Mouse (Mus musculus): ENCODE results near the gene Ctnna3. TPM values are rescaled to one million over a fixed set of nuclear protein-coding genes. Genes with fewer than 3 reads are reported as not detected.

The Ctnna3 gene
- polyA plus RNA-seq, 1 experiment, result 0.01 TPM

DNA sequence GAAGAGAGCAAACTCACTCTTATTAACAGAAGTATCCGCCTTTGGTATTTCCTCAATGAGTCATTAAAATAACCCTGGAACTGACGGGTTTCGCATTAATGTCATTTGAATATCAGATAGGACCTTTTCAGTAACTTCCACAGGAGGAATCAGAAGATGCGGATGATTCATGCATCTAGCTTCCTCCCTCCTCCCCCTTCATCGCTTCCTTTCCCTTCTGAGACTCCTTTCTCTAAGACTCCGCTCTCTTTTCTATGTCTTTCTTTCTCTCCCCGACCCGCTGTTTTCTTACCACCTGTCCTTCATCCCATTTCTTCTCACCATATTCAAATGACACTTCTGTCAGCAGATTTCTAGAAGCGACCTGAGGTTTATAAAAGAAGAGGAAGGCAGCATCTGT is 572.1 kb downstream of the Ctnna3 start:
- no peak overlapping the region for H3ac ChIP-seq (ENCODE audit: control insufficient read depth, insufficient read length, low read depth)
- TF ChIP-seq USF1 (IDR thresholded peaks at IDR 0.05; ENCODE audit: low read depth) (no peak), MYOD1 (IDR thresholded peaks at IDR 0.05; ENCODE audit: control insufficient read depth, insufficient read length, low read depth) (no peak), CEBPB (IDR thresholded peaks at IDR 0.05; ENCODE audit: low read depth) (no peak), MYOG (IDR thresholded peaks at IDR 0.05; ENCODE audit: control insufficient read depth, extremely low read depth, insufficient read length) (no peak), CTCF (IDR thresholded peaks at IDR 0.05; ENCODE audit: control insufficient read depth, insufficient read depth, insufficient read length) (no peak), FOSL1 (IDR thresholded peaks at IDR 0.05; ENCODE audit: insufficient read depth, low read length, poor library complexity, severe bottlenecking) (no peak), MAX (IDR thresholded peaks at IDR 0.05) (no peak)
- H3K36me3 ChIP-seq (ENCODE audit: control insufficient read depth, insufficient read depth), result no peaks in the 10 kb centered on the region
- H3K79me3 ChIP-seq (ENCODE audit: low read depth), result no peaks in the 10 kb centered on the region
- H3K27me3 ChIP-seq (ENCODE audit: control insufficient read depth, insufficient read depth, insufficient read length), result no peaks in the 10 kb centered on the region
- no peak overlapping the region for H3K4me3 ChIP-seq (ENCODE audit: insufficient read depth, poor library complexity, severe bottlenecking)
- no peaks in the 10 kb centered on the region for H3K79me2 ChIP-seq (ENCODE audit: control insufficient read depth, insufficient read depth)

GRCm38 (mm10) chr10:64020347-64020746 is 590.4 kb downstream of the Ctnna3 start:
- H3K79me3 ChIP-seq (ENCODE audit: low read depth), result no peaks in the 10 kb centered on the region
- no peaks in the 10 kb centered on the region for H3K79me2 ChIP-seq (ENCODE audit: control insufficient read depth, insufficient read depth)
- H3K27me3 ChIP-seq (ENCODE audit: control insufficient read depth, insufficient read depth, insufficient read length), result no peaks in the 10 kb centered on the region
- no peak overlapping the region for H3K4me3 ChIP-seq (ENCODE audit: insufficient read depth, poor library complexity, severe bottlenecking)
- H3ac ChIP-seq (ENCODE audit: control insufficient read depth, insufficient read length, low read depth), result no peak overlapping the region
- no peak for TF ChIP-seq MYOD1 (IDR thresholded peaks at IDR 0.05; ENCODE audit: control insufficient read depth, insufficient read length, low read depth)
- TF ChIP-seq MYOG (IDR thresholded peaks at IDR 0.05; ENCODE audit: control insufficient read depth, extremely low read depth, insufficient read length), result no peak
- no peak for TF ChIP-seq FOSL1 (IDR thresholded peaks at IDR 0.05; ENCODE audit: insufficient read depth, low read length, poor library complexity, severe bottlenecking)
- TF ChIP-seq CTCF (IDR thresholded peaks at IDR 0.05; ENCODE audit: control insufficient read depth, insufficient read depth, insufficient read length), result no peak
- TF ChIP-seq MAX (IDR thresholded peaks at IDR 0.05), result no peak
- TF ChIP-seq USF1 (IDR thresholded peaks at IDR 0.05; ENCODE audit: low read depth), result no peak
- TF ChIP-seq CEBPB (IDR thresholded peaks at IDR 0.05; ENCODE audit: low read depth), result no peak
- H3K36me3 ChIP-seq (ENCODE audit: control insufficient read depth, insufficient read depth), result no peaks in the 10 kb centered on the region

DNA sequence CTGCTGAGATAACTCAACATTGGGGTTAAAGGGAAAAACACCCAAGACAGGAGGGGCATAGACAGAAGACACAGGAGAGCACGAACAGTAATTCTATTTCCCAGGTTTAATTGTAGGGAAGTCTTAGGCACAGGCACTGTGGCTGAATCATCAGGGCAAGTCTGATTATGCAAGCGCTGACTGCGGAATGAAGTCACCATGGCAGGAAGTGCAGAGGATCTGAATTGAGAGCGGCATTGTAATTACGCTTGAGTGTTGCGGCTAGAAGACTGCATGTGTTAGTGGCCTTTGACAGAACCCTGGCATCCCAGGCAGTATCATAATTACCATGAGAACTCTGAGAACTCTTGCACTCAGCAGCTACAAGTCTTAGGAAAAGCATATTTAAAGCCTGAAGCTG is 593.4 kb downstream of the Ctnna3 start:
- TF ChIP-seq CEBPB (IDR thresholded peaks at IDR 0.05; ENCODE audit: low read depth) (peak; percentile 91), MYOD1 (IDR thresholded peaks at IDR 0.05; ENCODE audit: control insufficient read depth, insufficient read length, low read depth) (no peak)
- Histone ChIP-seq H3K79me3 (ENCODE audit: low read depth) (no peaks in the 10 kb centered on the region), H3K36me3 (ENCODE audit: control insufficient read depth, insufficient read depth) (no peaks in the 10 kb centered on the region), H3K4me3 (ENCODE audit: insufficient read depth, poor library complexity, severe bottlenecking) (no peak overlapping the region), H3ac (ENCODE audit: control insufficient read depth, insufficient read length, low read depth) (no peak overlapping the region), H3K79me2 (ENCODE audit: control insufficient read depth, insufficient read depth) (no peaks in the 10 kb centered on the region), H3K27me3 (ENCODE audit: control insufficient read depth, insufficient read depth, insufficient read length) (no peaks in the 10 kb centered on the region)

GRCm38 (mm10) chr10:64030901-64031300 is 601.0 kb downstream of the Ctnna3 start:
- no peak overlapping the region for H3K4me3 ChIP-seq (ENCODE audit: insufficient read depth, poor library complexity, severe bottlenecking)
- H3ac ChIP-seq (ENCODE audit: control insufficient read depth, insufficient read length, low read depth), result no peak overlapping the region
- no peaks in the 10 kb centered on the region for H3K36me3 ChIP-seq (ENCODE audit: control insufficient read depth, insufficient read depth)
- no peaks in the 10 kb centered on the region for H3K27me3 ChIP-seq (ENCODE audit: control insufficient read depth, insufficient read depth, insufficient read length)
- H3K79me2 ChIP-seq (ENCODE audit: control insufficient read depth, insufficient read depth), result no peaks in the 10 kb centered on the region
- no peaks in the 10 kb centered on the region for H3K79me3 ChIP-seq (ENCODE audit: low read depth)
- TF ChIP-seq USF1 (IDR thresholded peaks at IDR 0.05; ENCODE audit: low read depth), result no peak
- no peak for TF ChIP-seq CEBPB (IDR thresholded peaks at IDR 0.05; ENCODE audit: low read depth)
- TF ChIP-seq CTCF (IDR thresholded peaks at IDR 0.05; ENCODE audit: control insufficient read depth, insufficient read depth, insufficient read length), result no peak
- no peak for TF ChIP-seq FOSL1 (IDR thresholded peaks at IDR 0.05; ENCODE audit: insufficient read depth, low read length, poor library complexity, severe bottlenecking)
- TF ChIP-seq MAX (IDR thresholded peaks at IDR 0.05), result no peak
- no peak for TF ChIP-seq MYOD1 (IDR thresholded peaks at IDR 0.05; ENCODE audit: control insufficient read depth, insufficient read length, low read depth)
- TF ChIP-seq MYOG (IDR thresholded peaks at IDR 0.05; ENCODE audit: control insufficient read depth, extremely low read depth, insufficient read length), result no peak

DNA sequence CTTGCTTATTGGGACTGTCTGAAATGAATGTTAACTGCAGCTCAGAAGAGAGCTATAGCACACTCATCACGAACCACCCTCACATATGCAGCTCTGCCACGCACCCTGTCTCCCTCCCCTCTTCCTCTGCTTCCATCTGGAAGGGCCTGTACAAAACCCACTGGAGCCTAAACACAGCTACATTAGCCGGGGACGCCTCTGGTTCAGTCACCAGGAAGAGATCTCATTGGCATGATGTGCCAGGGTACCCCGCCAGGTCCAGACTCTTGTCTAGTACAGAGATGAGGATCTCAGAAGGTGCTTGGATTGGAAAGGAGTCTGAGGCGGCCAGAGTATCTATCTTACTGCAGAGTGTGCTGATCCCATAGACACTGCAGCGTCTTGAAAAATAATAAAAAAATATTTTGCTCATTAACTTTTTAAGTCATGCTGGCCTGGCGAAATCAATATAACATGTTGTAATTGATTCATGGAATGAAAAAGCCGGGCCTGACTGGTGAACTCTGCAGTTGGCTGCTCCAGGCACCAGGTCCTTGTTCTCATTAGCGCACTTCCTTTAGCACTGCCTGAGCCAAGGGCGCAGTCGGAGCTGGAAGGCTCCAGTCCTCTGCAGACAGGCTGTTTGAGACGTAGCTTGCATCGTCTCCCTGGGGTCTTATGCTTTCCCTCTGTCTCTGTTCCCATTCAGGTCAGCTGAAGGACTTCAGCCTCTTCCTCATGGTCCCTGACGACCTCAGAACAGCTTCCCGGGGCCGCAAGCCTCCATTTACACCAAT is 610.0 kb downstream of the Ctnna3 start:
- Histone ChIP-seq H3K27me3 (ENCODE audit: control insufficient read depth, insufficient read depth, insufficient read length) (no peaks in the 10 kb centered on the region), H3K79me3 (ENCODE audit: low read depth) (no peaks in the 10 kb centered on the region), H3K4me3 (ENCODE audit: insufficient read depth, poor library complexity, severe bottlenecking) (no peak overlapping the region), H3K79me2 (ENCODE audit: control insufficient read depth, insufficient read depth) (no peaks in the 10 kb centered on the region), H3K36me3 (ENCODE audit: control insufficient read depth, insufficient read depth) (no peaks in the 10 kb centered on the region), H3ac (ENCODE audit: control insufficient read depth, insufficient read length, low read depth) (no peak overlapping the region)
- TF ChIP-seq MYOD1 (IDR thresholded peaks at IDR 0.05; ENCODE audit: control insufficient read depth, insufficient read length, low read depth) (no peak), CTCF (IDR thresholded peaks at IDR 0.05; ENCODE audit: control insufficient read depth, insufficient read depth, insufficient read length) (no peak), MYOG (IDR thresholded peaks at IDR 0.05; ENCODE audit: control insufficient read depth, extremely low read depth, insufficient read length) (no peak), FOSL1 (IDR thresholded peaks at IDR 0.05; ENCODE audit: insufficient read depth, low read length, poor library complexity, severe bottlenecking) (no peak), CEBPB (IDR thresholded peaks at IDR 0.05; ENCODE audit: low read depth) (no peak), USF1 (IDR thresholded peaks at IDR 0.05; ENCODE audit: low read depth) (no peak), MAX (IDR thresholded peaks at IDR 0.05) (no peak)

DNA sequence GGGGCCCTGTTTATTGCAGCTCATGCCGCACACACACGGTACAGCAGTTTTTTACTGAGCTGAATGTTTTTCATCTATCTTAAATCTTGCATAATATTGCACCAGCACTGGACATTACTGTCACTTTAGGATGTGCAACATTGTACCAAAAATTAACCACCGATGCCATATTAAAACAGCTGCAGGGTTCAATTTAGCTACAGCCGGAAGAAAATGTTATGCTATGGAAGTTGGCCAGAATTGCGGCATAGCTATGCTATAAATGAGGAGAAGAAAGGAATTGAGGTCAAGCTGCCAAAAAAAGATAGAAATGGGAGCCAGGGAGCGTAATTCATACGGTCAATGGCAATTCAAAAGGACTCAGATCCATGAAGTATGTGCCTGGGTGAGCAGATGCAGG is 611.3 kb downstream of the Ctnna3 start:
- Histone ChIP-seq H3K79me2 (ENCODE audit: control insufficient read depth, insufficient read depth) (no peaks in the 10 kb centered on the region), H3ac (ENCODE audit: control insufficient read depth, insufficient read length, low read depth) (no peak overlapping the region), H3K4me3 (ENCODE audit: insufficient read depth, poor library complexity, severe bottlenecking) (no peak overlapping the region), H3K27me3 (ENCODE audit: control insufficient read depth, insufficient read depth, insufficient read length) (no peaks in the 10 kb centered on the region), H3K36me3 (ENCODE audit: control insufficient read depth, insufficient read depth) (no peaks in the 10 kb centered on the region), H3K79me3 (ENCODE audit: low read depth) (no peaks in the 10 kb centered on the region)
- TF ChIP-seq CEBPB (IDR thresholded peaks at IDR 0.05; ENCODE audit: low read depth) (no peak), FOSL1 (IDR thresholded peaks at IDR 0.05; ENCODE audit: insufficient read depth, low read length, poor library complexity, severe bottlenecking) (no peak), CTCF (IDR thresholded peaks at IDR 0.05; ENCODE audit: control insufficient read depth, insufficient read depth, insufficient read length) (no peak), MAX (IDR thresholded peaks at IDR 0.05) (no peak)
